Mouse (Mus musculus) adrenal gland, adult 18-20 months (tissue): ENCODE results near the gene Gm28048. TPM values are rescaled to one million over a fixed set of nuclear protein-coding genes. Genes with fewer than 3 reads are reported as not detected.

Experiments
- DNase-seq, 2 experiments: peaks; one replicate each; pipeline ENCODE4 v3.0.0; 2021 to 2022; ENCODE audit warnings: low spot score in 2 of 2
- total RNA-seq, 2 experiments: library from RNA; stranded (reverse); gene quantifications; 1 replicate in 1 of 2; 2 replicates in 1 of 2; pipeline ENCODE4 v1.2.3; 2021

The Gm28048 gene
- total RNA-seq, 2 experiments from 2014 or later: 23.9 to 39.5 TPM

DNA sequence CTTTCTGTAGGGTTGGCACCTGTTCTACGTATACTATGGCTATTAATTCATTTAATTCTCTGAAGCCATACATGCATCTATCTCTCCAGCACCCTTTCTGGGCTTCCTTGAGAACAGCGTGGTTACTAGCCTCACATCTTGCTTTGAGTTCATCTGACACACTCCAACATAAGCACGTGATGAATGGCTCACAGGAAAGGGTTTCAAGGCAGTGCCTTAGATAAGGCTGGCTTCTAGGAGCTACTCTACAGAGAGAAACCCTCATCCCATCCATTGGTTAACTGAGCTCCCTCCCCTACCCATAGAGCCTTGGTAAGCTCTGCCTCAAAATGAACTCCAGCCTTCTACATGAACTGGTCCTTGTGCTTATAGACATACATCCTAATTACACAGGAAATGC, 168.5 kb downstream of the Gm28048 start:
- no peak for DNase-seq

DNA sequence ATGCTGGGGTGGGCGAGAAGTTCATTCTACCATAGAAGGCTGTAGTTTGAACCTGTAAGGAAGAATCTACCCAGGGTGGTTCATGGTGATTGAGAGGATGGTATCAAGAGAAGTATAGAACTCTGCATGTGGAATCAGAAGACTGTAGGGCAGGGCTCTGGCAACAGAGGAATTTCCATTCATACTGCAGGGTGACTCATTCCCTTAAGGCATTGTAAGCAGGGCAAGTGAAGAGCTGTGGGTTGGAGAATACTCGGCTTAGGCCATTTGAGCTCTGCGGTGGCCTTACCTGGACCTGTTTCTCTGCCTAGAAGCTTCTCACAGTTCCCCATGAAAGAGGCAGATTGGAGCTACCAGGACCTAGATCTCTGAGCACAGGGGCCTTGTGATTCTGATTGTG, 170.5 kb downstream of the Gm28048 start:
- DNase-seq: no peak

DNA sequence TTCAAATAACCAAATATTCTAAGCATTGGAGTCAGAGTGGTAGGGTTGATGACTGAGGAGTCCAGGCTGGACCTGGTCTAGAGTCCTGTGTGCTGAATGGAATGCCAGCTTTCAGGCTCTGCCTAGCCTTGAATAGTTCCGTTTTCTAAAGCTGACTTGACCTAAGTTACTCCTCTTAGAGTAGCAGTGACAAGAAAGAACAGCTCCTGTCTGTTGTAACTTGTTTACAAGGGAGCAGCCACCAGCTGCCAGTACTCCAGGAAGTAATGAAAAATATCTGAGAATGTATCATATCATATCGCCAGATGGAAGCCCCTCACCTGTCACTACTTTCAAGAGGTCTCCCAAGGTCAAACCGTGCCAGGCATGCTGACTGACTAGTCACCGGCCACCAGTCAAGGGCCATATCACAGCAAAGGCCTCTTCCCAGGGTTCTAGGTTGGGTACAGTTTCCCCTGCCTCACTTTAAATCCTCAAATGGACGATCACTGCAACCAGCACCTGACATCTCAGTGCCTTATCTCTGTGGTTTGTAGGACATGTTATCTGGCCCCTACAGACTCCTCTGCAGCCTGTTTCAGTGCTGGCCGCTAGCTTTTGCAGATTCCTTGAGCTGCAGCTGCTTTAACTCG, 172.3 kb downstream of the Gm28048 start:
- DNase-seq: no peak

DNA sequence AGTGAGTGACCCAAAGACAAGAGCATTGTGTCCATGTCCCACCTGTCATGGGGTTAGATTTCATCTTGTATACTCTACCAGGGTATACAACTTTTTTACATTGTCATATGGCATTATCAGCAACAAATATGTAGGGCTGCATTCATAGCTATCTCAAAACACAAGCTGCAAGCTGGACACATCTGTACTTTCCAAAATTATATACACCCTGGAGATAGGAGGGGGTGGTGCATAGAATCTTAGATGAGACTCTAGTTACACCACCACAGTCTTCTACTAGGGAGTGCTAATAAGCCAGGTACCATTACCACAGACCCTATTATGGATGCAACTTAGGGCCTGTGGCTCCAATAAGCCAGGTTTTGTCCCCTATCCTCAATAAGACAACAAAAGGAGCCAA, 173.8 kb downstream of the Gm28048 start:
- no peak for DNase-seq

DNA sequence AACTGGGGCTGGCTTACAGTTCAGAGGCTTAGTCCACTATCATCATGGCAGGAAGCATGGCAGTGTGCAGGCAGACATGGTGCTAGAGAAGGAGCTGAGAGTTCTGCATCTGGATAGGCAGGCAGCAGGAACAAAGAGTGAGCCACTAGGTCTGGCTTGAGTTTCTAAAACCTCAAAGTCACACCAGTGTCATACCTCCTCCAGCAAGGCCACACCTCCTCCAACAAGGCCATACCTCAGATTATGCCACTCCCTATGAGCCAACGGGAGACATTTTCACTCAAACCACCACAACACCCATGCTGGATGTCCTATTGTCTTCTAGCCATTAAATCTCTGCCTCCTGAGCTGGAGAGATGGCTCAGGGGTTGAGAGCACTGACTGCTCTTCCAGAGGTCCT, 176.7 kb downstream of the Gm28048 start:
- DNase-seq: no peak

DNA sequence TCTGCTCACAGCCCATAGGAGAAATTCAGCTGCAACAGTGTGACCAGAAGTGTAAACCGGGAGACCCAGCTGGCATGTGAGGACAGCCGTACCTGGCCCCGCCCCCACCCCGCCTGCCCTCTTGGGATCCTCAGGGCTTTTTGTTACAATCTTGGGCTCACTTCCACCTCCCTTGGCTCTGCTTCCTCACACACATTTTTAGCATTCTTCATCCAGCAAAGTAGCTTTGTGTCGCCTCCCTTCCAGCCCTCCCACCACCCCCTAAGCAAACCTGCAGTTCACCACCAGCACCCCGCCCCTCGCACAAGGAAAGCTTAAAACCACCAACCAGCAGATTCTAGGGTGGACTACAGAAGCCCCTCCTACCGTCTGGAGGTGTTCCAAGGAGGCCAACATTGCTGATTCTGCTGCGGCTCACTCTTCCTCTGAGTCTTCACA, 181.9 kb downstream of the Gm28048 start:
- DNase-seq: no peak

DNA sequence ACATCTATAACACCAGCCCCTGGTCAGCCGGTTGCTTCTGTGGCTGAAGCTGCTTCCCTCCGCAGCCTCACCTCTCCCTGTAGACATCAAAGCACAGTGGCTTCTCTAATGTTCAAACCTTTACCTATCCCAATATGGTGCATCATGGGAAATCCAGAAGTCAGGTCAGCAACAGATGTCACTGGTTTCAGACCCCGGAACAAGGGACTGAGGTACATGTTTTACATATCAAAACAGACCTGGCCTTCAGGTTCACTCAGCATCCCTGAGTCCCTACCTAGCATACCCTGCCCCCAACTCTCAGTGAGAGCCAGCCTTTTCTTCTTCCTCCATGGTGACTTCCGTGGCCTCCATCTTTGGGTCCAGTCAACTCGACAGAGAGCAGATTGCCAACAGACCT, 183.0 kb downstream of the Gm28048 start:
- DNase-seq: no peak

DNA sequence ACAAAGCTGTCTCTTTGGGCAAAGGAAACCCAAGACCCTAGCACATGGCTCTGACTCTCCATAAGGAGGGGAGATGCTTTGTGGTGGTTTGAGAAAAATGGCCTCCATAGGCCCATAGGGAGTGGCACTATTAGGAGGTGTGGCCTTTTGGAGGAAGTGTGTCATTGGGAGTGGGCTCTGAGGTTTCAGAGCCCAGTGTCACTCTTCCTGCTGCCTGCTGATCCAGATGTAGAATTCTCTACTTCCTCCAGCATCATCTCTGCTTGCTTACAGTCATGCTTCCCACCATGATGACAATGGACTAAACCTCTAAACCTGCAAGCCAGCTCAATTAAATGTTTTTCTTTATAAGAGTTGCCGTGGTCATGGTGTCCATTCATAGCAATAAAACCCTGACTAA, 187.2 kb downstream of the Gm28048 start:
- DNase-seq: no peak

DNA sequence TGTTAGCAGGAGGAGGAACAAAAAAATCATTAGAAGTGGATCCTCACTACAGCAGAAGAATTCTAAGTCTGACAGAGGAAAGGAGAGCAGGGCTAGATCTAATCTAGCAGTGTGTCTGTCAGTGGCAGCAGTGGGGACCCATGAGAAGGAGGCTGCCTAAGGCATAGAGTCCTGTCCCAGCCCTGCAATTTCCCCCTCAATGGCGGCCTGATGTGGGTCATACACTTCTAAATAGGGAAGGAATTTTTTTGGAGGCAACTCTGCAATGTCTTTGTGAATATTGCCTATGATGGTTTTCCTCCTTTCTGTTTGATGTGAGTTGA, 188.0 kb downstream of the Gm28048 start:
- DNase-seq: peak in 1 of 2 experiments; percentile 8

DNA sequence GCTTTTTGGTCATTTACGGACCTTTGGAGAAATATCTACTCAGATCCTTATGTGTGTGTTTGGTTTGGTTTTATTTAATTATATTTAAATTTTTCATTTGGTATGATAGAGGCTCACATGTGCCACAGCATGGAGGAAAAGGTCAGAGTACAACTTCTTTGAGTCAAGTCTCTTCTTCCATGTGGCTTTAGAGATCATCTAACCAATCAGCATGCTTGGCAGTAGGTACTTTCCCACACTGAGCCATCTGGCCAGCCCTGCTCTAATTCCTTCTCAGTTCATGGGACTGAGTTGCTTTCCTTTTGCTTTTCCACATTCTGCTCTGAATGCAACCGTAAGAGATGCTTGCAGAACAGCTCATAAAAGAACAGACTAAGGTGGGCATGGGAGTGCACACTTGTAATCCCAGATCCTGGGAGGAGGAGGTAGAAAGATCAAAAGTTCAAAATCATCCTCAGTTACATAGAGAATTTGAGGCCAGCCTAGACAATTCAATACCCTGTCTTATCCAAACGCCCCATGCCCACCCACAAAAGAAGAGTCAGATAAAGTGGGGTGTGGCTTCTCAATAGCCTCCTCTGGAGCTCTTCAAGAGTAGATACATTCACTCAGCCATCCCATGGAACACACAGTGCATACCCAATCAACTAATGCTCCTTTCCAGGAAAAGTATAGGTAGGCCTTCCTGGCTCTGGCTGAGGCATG, 188.6 kb downstream of the Gm28048 start:
- no peak for DNase-seq

DNA sequence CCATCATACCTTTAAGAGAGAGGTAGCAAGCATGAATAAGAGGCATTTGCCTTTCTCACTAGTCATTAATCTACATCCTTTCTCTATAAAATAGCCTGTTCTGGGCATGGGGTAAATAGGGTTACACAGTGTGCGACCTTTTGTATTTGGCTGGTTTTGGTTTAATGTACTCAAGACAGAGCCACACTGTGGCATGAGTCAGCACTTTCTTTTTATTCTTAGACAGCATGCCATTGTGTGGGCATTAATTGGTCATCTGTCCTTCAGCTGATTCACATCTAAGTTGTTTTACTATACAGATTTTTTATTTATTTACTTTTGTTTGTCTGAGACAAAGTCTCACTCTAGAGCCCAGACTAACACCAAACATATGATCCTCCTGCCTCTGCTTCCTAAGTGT, 189.7 kb downstream of the Gm28048 start:
- DNase-seq: no peak

DNA sequence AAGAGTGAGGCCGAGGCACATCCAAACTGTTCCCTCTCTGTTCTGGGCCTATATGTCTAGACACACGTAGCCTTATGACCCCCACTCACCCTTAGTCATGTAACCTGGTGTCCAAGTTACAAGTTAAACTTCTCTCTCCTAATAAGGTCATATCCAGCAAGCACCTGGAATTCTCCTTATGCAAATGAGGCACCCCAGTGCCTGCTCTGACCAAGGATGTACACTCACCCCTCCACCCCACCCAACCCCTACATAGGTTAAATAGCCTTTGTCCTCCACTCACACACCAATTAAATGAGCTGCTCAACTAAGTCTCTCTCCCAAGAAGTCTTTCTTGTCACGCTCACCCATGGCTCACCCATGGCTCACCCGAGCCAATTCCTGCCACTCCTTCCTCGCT, 190.2 kb downstream of the Gm28048 start:
- DNase-seq: peak in 1 of 2 experiments; percentile 12

DNA sequence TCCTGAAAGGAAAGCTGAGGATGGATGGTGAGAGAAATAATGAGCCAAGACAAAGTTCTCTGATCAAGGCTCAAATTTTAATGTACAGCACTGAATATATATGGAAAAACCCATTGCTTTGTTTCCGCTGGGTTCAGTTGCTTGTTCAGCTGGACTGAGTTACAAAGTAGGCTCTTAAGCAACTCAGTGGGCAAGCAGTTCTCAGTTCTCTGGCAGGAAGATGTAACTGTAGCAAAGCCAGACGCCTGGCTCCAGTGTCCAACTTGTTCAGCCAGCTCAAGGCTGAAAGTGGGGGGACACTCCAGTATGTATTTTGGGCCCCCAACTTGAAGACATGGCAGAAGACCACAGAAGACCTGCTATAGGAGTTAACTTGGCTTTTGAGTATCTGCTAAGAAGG, 194.1 kb downstream of the Gm28048 start:
- peak in 1 of 2 experiments; percentile 7 for DNase-seq

Other genes starting within 250 kb of the Gm28048 start
- 10 to 100 TPM; 34.6 to 60.6 TPM for gene B3gnt2, start 121.1 kb downstream of the Gm28048 start, total RNA-seq
- 10 to 100 TPM; 36.6 to 46.3 TPM for gene Zrsr1, start 10.1 kb downstream of the Gm28048 start, total RNA-seq
- gene Commd1, start 292 bp upstream of the Gm28048 start, total RNA-seq: 100 to 1,000 TPM in 1 of 2 experiments, 10 to 100 TPM in 1; 93.8 to 103 TPM
- gene Cct4, start 8.4 kb upstream of the Gm28048 start, total RNA-seq: 100 to 1,000 TPM; 218 to 285 TPM
- 10 to 100 TPM; 30.2 to 46.8 TPM for gene Fam161a, start 25.4 kb upstream of the Gm28048 start, total RNA-seq